Mouse (Mus musculus) kidney, embryonic 14.5 days (tissue): ENCODE results near the gene Cyp27b1. TPM values are rescaled to one million over a fixed set of nuclear protein-coding genes. Genes with fewer than 3 reads are reported as not detected.
A peak's percentile ranks its signal among the peaks of the same experiment; 100 is the strongest.

Experiments
- ATAC-seq: fragments of 200-750 bp; cut with Nextera tagmentation; 2 replicates; pipeline ENCODE4 v1.8.0; 2017; ENCODE audit warnings: moderate number of reproducible peaks, mild to moderate bottlenecking, moderate TSS enrichment, moderate library complexity; ENCODE audit not compliant: low FRiP score, low TSS enrichment
- H3K27ac ChIP-seq: fragments of 300-500 bp; sonication (generic); 2 replicates; pipeline ENCODE4 v1.5.1; 2014; ENCODE audit warnings: low read depth, mild to moderate bottlenecking, low read length, moderate library complexity, mixed read lengths
- H3K27me3 ChIP-seq: fragments of 300-500 bp; sonication (generic); 2 replicates; pipeline ENCODE4 v1.6.1; 2014; ENCODE audit warnings: mild to moderate bottlenecking, low read length; ENCODE audit not compliant: control insufficient read depth, insufficient read depth
- H3K36me3 ChIP-seq: fragments of 300-500 bp; sonication (generic); 2 replicates; pipeline ENCODE4 v1.6.1; 2014; ENCODE audit warnings: low read length, mixed read lengths; ENCODE audit not compliant: control insufficient read depth, insufficient read depth
- H3K4me1 ChIP-seq: fragments of 300-500 bp; sonication (generic); 2 replicates; pipeline ENCODE4 v1.6.1; 2014; ENCODE audit warnings: low read length, mixed read lengths; ENCODE audit not compliant: control insufficient read depth, insufficient read depth
- H3K4me2 ChIP-seq: fragments of 300-500 bp; sonication (generic); replicated peaks from 2 replicates; pipeline ENCODE4 v1.6.1; 2014; ENCODE audit warnings: low read depth, mild to moderate bottlenecking, low read length
- H3K4me3 ChIP-seq: fragments of 300-500 bp; sonication (generic); 2 replicates; pipeline ENCODE4 v1.5.1; 2014; ENCODE audit warnings: mild to moderate bottlenecking, low read length
- H3K9ac ChIP-seq: fragments of 300-500 bp; sonication (generic); 2 replicates; pipeline ENCODE4 v1.6.1; 2014; ENCODE audit warnings: low read depth, mild to moderate bottlenecking, low read length, moderate library complexity
- H3K9me3 ChIP-seq: fragments of 300-500 bp; sonication (generic); 2 replicates; pipeline ENCODE4 v1.6.1; 2016; ENCODE audit warnings: low read length; ENCODE audit not compliant: control insufficient read depth
- WGBS: fragments of 180-500 bp; shearing (Covaris S2); extraction: QIAGEN DNeasy Blood & Tissue Kit; methylation state at CpG from one replicate; pipeline ENCODE4 v1.1.7; 2014; 5-methylcytosine and 5-hydroxymethylcytosine counted together
- polyA plus RNA-seq: library from polyadenylated mRNA; unstranded; fragments of >200 nt; fragmentation: Nextera tagmentation; extraction: Ambion mirVana; gene quantifications from 2 replicates; pipeline ENCODE4 v1.2.1, GENCODE M21; 2014

The Cyp27b1 gene
- polyA plus RNA-seq = 0.36 and 0.41 TPM in 2 replicates

DNA sequence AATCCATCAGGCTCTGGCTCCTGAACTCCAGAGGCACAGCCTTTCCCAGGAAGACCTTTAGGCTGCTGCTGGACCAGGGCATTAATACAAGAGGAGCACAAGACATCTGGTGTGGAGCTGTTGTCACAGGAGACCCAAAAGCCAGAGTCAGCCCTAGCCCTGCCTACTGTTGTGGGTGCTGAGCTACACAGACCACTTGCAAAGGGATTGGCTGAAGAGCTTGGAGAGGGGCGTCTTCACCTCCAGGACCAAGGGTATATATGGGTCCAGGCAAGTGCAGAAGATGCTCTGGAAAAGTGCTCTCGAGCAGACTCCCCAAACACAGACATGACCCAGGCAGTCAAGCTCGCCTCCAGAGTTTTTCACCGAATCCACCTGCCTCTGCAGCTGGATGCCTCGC is at the start of gene Cyp27b1:
Cyp27b1 (plus strand) TSS at position 297 of the 400 bp plus-strand sequence.
- H3K9me3 ChIP-seq = no peaks in the 10 kb centered on the region
- WGBS = 23% methylated on average over 5 of the region's 5 CpGs
- ATAC-seq = no peak
- H3K27me3 ChIP-seq = peaks cover 32% of the 10 kb centered on the region
- H3K4me1 ChIP-seq = peaks cover 13% of the 10 kb centered on the region; the same call in 1 of the 2 replicates
- H3K27ac ChIP-seq = no peak within 1 kb of the TSS
- H3K9ac ChIP-seq = peak within 1 kb of the TSS; percentile 24; the same call in 1 of the 2 replicates
- peaks cover 16% of the 10 kb centered on the region for H3K36me3 ChIP-seq
- peak within 1 kb of the TSS; percentile 8 for H3K4me2 ChIP-seq
- H3K4me3 ChIP-seq = peak within 1 kb of the TSS; percentile 22

DNA sequence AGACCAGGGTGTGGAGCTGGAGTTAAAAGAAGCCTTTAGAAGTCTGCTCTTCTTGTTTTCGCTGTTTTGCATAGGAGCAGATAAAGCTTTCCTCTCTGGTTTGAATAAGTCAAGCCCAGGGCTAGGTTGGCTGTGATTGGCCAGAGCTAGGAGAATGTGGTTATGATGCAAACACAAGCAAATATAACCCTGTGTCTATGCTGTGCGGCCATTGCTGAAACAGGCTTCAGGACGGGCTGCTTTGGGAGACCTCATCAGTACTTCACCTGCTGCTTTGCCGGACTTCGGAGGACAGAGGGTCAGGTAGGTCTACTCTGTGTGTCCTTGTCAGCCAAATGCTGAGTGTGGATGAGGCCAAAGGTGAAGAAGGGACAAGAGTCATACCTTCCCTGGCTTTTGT is 47.5 kb upstream of the Cyp27b1 start, which contains the start of gene Avil:
Avil (plus strand) TSS at position 181 of the 400 bp plus-strand sequence.
- no peaks in the 10 kb centered on the region for H3K27me3 ChIP-seq
- no peak within 1 kb of the TSS for H3K4me3 ChIP-seq
- H3K9ac ChIP-seq = no peak within 1 kb of the TSS
- 89% methylated on average over 5 of the region's 5 CpGs for WGBS
- peak; percentile 39; the same call in 1 of the 2 replicates for ATAC-seq
- no peaks in the 10 kb centered on the region for H3K9me3 ChIP-seq
- no peak within 1 kb of the TSS for H3K27ac ChIP-seq
- no peaks in the 10 kb centered on the region for H3K4me1 ChIP-seq
- H3K36me3 ChIP-seq = peaks cover 33% of the 10 kb centered on the region
- H3K4me2 ChIP-seq = no peak within 1 kb of the TSS

GRCm38 (mm10) chr10:127001297-127001696 is 46.8 kb upstream of the Cyp27b1 start:
- Histone ChIP-seq H3K4me3 (no peak overlapping the region), H3K9ac (no peak overlapping the region), H3K9me3 (no peaks in the 10 kb centered on the region), H3K27me3 (no peaks in the 10 kb centered on the region), H3K27ac (no peak overlapping the region), H3K4me1 (no peaks in the 10 kb centered on the region), H3K4me2 (no peak overlapping the region), H3K36me3 (peaks cover 26% of the 10 kb centered on the region)
- ATAC-seq = no peak
- 85% methylated on average over 9 of the region's 9 CpGs for WGBS

DNA sequence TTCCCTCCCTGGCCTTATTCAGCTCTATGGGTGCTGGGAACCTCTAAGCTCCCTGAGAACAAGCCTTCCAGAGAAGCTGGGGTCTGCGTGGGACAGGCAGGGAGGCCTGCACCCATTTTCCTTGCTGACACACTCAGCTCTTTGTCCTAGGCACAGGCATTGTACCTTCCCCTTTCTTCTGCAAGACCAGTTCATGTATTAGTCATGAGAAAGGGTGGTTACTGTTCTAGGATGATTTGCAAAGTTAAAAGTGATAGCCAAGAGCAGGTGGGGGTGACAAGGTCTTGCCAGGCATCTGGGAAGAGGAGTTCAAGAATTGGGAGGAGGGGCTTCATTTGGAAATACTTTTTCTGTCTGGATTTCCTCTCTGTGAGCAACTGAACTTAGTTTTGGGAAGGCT is 46.0 kb upstream of the Cyp27b1 start:
- Histone ChIP-seq H3K4me3 (no peak overlapping the region), H3K4me1 (no peaks in the 10 kb centered on the region), H3K4me2 (no peak overlapping the region), H3K9ac (no peak overlapping the region), H3K27me3 (no peaks in the 10 kb centered on the region), H3K36me3 (peaks cover 26% of the 10 kb centered on the region), H3K27ac (no peak overlapping the region), H3K9me3 (no peaks in the 10 kb centered on the region)
- 83% methylated on average over 1 of the region's 1 CpGs for WGBS
- ATAC-seq = no peak

DNA sequence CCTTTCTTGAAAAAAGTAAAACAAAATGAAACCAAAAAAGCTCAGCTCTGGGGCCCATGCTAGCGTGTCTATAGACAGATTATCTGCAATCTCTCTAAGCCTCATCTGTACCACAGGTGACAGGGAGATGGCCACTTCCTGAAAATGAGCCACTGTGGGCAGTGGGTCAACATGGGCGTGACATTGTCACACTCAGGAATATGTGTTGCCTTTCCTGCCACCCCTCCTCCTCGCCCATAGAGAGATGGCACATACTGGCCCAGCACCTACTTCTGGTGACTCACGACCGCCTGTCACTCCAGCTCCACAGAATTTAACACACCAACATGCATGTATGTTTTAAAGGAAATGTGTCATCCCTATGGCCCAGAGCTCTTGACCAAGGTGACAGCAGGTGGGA is 45.3 kb upstream of the Cyp27b1 start:
- ATAC-seq = no peak
- H3K27ac ChIP-seq = no peak overlapping the region
- no peak overlapping the region for H3K4me3 ChIP-seq
- H3K9me3 ChIP-seq = no peaks in the 10 kb centered on the region
- no peaks in the 10 kb centered on the region for H3K27me3 ChIP-seq
- 91% methylated on average over 5 of the region's 5 CpGs for WGBS
- no peak overlapping the region for H3K9ac ChIP-seq
- H3K36me3 ChIP-seq = peaks cover 19% of the 10 kb centered on the region
- H3K4me1 ChIP-seq = no peaks in the 10 kb centered on the region
- no peak overlapping the region for H3K4me2 ChIP-seq

DNA sequence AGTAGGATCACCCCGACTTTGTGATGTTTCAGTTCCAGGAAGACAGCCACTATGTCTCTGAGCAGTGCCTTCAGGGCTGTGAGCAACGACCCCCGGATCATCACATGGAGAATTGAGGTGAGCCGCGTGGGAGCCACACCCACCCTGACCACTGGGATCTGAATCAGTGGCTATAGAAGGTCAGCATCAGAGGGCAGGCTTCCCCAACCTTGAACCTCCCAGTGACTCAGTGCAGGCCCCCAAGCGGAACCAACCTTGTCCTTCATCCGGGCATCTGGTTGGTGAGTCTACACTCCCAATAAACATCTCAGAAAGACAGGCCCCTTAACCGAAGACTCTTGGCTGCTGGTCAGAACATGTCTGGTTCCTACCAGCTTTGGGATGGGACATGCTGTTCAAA is 44.7 kb upstream of the Cyp27b1 start:
- H3K27me3 ChIP-seq = no peaks in the 10 kb centered on the region
- no peak overlapping the region for H3K27ac ChIP-seq
- no peak overlapping the region for H3K4me3 ChIP-seq
- no peaks in the 10 kb centered on the region for H3K4me1 ChIP-seq
- no peak overlapping the region for H3K4me2 ChIP-seq
- peaks cover 14% of the 10 kb centered on the region for H3K36me3 ChIP-seq
- no peak overlapping the region for H3K9ac ChIP-seq
- 83% methylated on average over 8 of the region's 8 CpGs for WGBS
- no peaks in the 10 kb centered on the region for H3K9me3 ChIP-seq
- no peak for ATAC-seq

GRCm38 (mm10) chr10:127003806-127004205 is 44.2 kb upstream of the Cyp27b1 start:
- H3K36me3 ChIP-seq = peaks cover 9% of the 10 kb centered on the region
- no peaks in the 10 kb centered on the region for H3K9me3 ChIP-seq
- no peak overlapping the region for H3K9ac ChIP-seq
- no peak for ATAC-seq
- no peak overlapping the region for H3K4me2 ChIP-seq
- no peak overlapping the region for H3K4me3 ChIP-seq
- no peaks in the 10 kb centered on the region for H3K27me3 ChIP-seq
- H3K27ac ChIP-seq = no peak overlapping the region
- H3K4me1 ChIP-seq = no peaks in the 10 kb centered on the region
- WGBS = 83% methylated on average over 7 of the region's 7 CpGs

- Histone ChIP-seq H3K4me1 (no peaks in the 10 kb centered on the region), H3K4me2 (no peak overlapping the region), H3K27ac (no peak overlapping the region), H3K9ac (no peak overlapping the region), H3K4me3 (no peak overlapping the region), H3K36me3 (no peaks in the 10 kb centered on the region), H3K27me3 (no peaks in the 10 kb centered on the region), H3K9me3 (no peaks in the 10 kb centered on the region)
- peak; percentile 47; the same call in 1 of the 2 replicates for ATAC-seq
- 59% methylated on average over 5 of the region's 5 CpGs for WGBS
Measured at GRCm38 (mm10) chr10:127016488-127016887, 31.6 kb upstream of the Cyp27b1 start.

DNA sequence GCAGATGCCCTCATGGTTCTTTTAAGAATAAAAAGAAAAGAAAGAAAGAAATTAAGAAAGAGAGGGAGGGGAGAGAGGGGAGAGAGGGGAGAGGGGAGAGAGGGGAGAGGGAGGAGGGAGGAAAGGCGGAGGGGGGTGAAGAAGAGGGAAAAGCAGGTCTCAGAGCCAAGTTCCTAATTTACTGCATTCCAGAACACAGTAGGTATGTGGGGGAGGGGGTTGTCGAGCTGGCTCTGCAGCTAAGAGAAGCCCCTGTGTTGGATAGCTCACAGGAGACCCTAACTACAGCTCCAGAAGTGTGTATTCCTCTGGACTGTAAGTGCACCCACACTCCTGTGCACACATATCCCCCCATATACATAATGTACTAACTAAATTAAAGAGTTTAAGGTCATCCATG is 31.0 kb upstream of the Cyp27b1 start:
- Histone ChIP-seq H3K9ac (no peak overlapping the region), H3K36me3 (no peaks in the 10 kb centered on the region; the same call in 1 of the 2 replicates), H3K4me2 (no peak overlapping the region), H3K27me3 (no peaks in the 10 kb centered on the region), H3K9me3 (no peaks in the 10 kb centered on the region), H3K4me3 (no peak overlapping the region), H3K27ac (no peak overlapping the region), H3K4me1 (no peaks in the 10 kb centered on the region)
- ATAC-seq = no peak
- 13% methylated on average over 2 of the region's 2 CpGs for WGBS
